Mouse (Mus musculus): ENCODE measurements around the gene Pkp3. TPM values are rescaled to one million over a fixed set of nuclear protein-coding genes. Genes with fewer than 3 reads are reported as not detected.
A peak's percentile ranks its signal among the peaks of the same experiment; 100 is the strongest.

The Pkp3 gene
- polyA plus RNA-seq, 1 experiment from 2014 or later: 14.6 TPM

- 29% methylated on average over 23 of the region's 23 CpGs for WGBS
- peaks cover 32% of the 10 kb centered on the region for H3K27me3 ChIP-seq
- no peak overlapping the region for H3K4me3 ChIP-seq (replicated peaks)
- 0 out of 2 replicates have a peak overlapping the region, but pooled peaks have one; percentile 17 for H3K4me2 ChIP-seq
- H3K4me1 ChIP-seq (replicated peaks): peaks cover 27% of the 10 kb centered on the region
- peaks cover 18% of the 10 kb centered on the region for H3K36me3 ChIP-seq
- H3K27ac ChIP-seq: no peak overlapping the region
- H3K9ac ChIP-seq (replicated peaks): no peak overlapping the region
- H3K9me3 ChIP-seq: no peaks in the 10 kb centered on the region
- no peak for ATAC-seq (ENCODE audit: insufficient number of reproducible peaks, insufficient read depth, low FRiP score, low TSS enrichment, low read depth)
These were observed 5.8 kb upstream of the Pkp3 start for GRCm38 (mm10) chr7:141072017-141072745.

- H3K9me3 ChIP-seq: no peaks in the 10 kb centered on the region
- no peak for ATAC-seq (ENCODE audit: insufficient number of reproducible peaks, insufficient read depth, low FRiP score, low TSS enrichment, low read depth)
- no peak overlapping the region for H3K9ac ChIP-seq (replicated peaks)
- peaks cover 27% of the 10 kb centered on the region for H3K4me1 ChIP-seq (replicated peaks)
- 82% methylated on average over 4 of the region's 4 CpGs for WGBS
- no peak overlapping the region for H3K4me3 ChIP-seq (replicated peaks)
- H3K4me2 ChIP-seq: no peak overlapping the region
- H3K27ac ChIP-seq: no peak overlapping the region
- peaks cover 28% of the 10 kb centered on the region for H3K27me3 ChIP-seq
- peaks cover 2% of the 10 kb centered on the region; the same call in 1 of the 2 replicates for H3K36me3 ChIP-seq
These were observed 4.2 kb upstream of the Pkp3 start for GRCm38 (mm10) chr7:141073782-141074181.

- H3K27ac ChIP-seq: no peak overlapping the region
- no peaks in the 10 kb centered on the region for H3K9me3 ChIP-seq
- H3K9ac ChIP-seq (replicated peaks): no peak overlapping the region
- H3K27me3 ChIP-seq: peaks cover 29% of the 10 kb centered on the region
- no peak for ATAC-seq (ENCODE audit: insufficient number of reproducible peaks, insufficient read depth, low FRiP score, low TSS enrichment, low read depth)
- 72% methylated on average over 4 of the region's 4 CpGs for WGBS
- H3K4me2 ChIP-seq: no peak overlapping the region
- 0 out of 2 replicates have a peak, but pooled peaks cover 10% of the 10 kb centered on the region for H3K4me1 ChIP-seq (replicated peaks)
- H3K4me3 ChIP-seq (replicated peaks): no peak overlapping the region
- no peaks in the 10 kb centered on the region for H3K36me3 ChIP-seq
These were observed 858 bp downstream of the Pkp3 start for GRCm38 (mm10) chr7:141078876-141079275.

GRCm38 (mm10) chr7:141079481-141080449 lies 1.7 kb downstream of the Pkp3 start:
- WGBS: 27% methylated on average over 34 of the region's 34 CpGs
- peak overlapping the region; percentile 22 for H3K4me3 ChIP-seq (replicated peaks)
- no peaks in the 10 kb centered on the region for H3K9me3 ChIP-seq
- H3K4me1 ChIP-seq (replicated peaks): 0 out of 2 replicates have a peak, but pooled peaks cover 10% of the 10 kb centered on the region
- ATAC-seq (ENCODE audit: insufficient number of reproducible peaks, insufficient read depth, low FRiP score, low TSS enrichment, low read depth): no peak
- H3K27me3 ChIP-seq: peaks cover 29% of the 10 kb centered on the region
- peak overlapping the region; percentile 31 for H3K4me2 ChIP-seq
- H3K9ac ChIP-seq (replicated peaks): 0 out of 2 replicates have a peak overlapping the region, but pooled peaks have one; percentile 27
- no peaks in the 10 kb centered on the region for H3K36me3 ChIP-seq
- peak overlapping the region; percentile 13 for H3K27ac ChIP-seq

GRCm38 (mm10) chr7:141087894-141088293 lies 9.9 kb downstream of the Pkp3 start:
- no peaks in the 10 kb centered on the region for H3K9me3 ChIP-seq
- H3K27ac ChIP-seq: no peak overlapping the region
- peak overlapping the region; percentile 43; the same call in 1 of the 2 replicates for H3K4me2 ChIP-seq
- H3K4me3 ChIP-seq (replicated peaks): 0 out of 2 replicates have a peak overlapping the region, but pooled peaks have one; percentile 16
- ATAC-seq (ENCODE audit: insufficient number of reproducible peaks, insufficient read depth, low FRiP score, low TSS enrichment, low read depth): no peak
- peaks cover 59% of the 10 kb centered on the region for H3K27me3 ChIP-seq
- no peaks in the 10 kb centered on the region for H3K36me3 ChIP-seq
- H3K9ac ChIP-seq (replicated peaks): no peak overlapping the region
- 32% methylated on average over 8 of the region's 8 CpGs for WGBS
- H3K4me1 ChIP-seq (replicated peaks): peaks cover 16% of the 10 kb centered on the region

GRCm38 (mm10) chr7:141088473-141088872 lies 10.5 kb downstream of the Pkp3 start:
- H3K27me3 ChIP-seq: peaks cover 64% of the 10 kb centered on the region
- peak overlapping the region; percentile 43 for H3K4me2 ChIP-seq
- 0 out of 2 replicates have a peak overlapping the region, but pooled peaks have one; percentile 12 for H3K9ac ChIP-seq (replicated peaks)

GRCm38 (mm10) chr7:141090228-141090627 lies 12.2 kb downstream of the Pkp3 start:
- no peak for ATAC-seq (ENCODE audit: insufficient number of reproducible peaks, insufficient read depth, low FRiP score, low TSS enrichment, low read depth)
- no peak overlapping the region for H3K27ac ChIP-seq
- H3K27me3 ChIP-seq: peaks cover 66% of the 10 kb centered on the region
- 69% methylated on average over 8 of the region's 8 CpGs for WGBS
- H3K36me3 ChIP-seq: no peaks in the 10 kb centered on the region
- H3K4me3 ChIP-seq (replicated peaks): no peak overlapping the region
- no peak overlapping the region for H3K9ac ChIP-seq (replicated peaks)
- H3K9me3 ChIP-seq: no peaks in the 10 kb centered on the region
- no peak overlapping the region for H3K4me2 ChIP-seq
- H3K4me1 ChIP-seq (replicated peaks): peaks cover 22% of the 10 kb centered on the region

More at GRCm38 (mm10) chr7:141088473-141088872, 10.5 kb downstream of the Pkp3 start:
- Histone ChIP-seq H3K9me3 (no peaks in the 10 kb centered on the region), H3K27ac (no peak overlapping the region), H3K4me1 (replicated peaks) (peaks cover 16% of the 10 kb centered on the region), H3K36me3 (no peaks in the 10 kb centered on the region), H3K4me3 (replicated peaks) (peak overlapping the region; percentile 16; the same call in 1 of the 2 replicates)
- WGBS: 10% methylated on average over 18 of the region's 18 CpGs
- ATAC-seq (ENCODE audit: insufficient number of reproducible peaks, insufficient read depth, low FRiP score, low TSS enrichment, low read depth): no peak

GRCm38 (mm10) chr7:141092051-141092735 lies 14.2 kb downstream of the Pkp3 start:
- no peaks in the 10 kb centered on the region for H3K36me3 ChIP-seq
- 5% methylated on average over 37 of the region's 37 CpGs for WGBS
- peak overlapping the region; percentile 44 for H3K4me2 ChIP-seq
- H3K4me1 ChIP-seq (replicated peaks): peaks cover 22% of the 10 kb centered on the region
- H3K9ac ChIP-seq (replicated peaks): no peak overlapping the region
- ATAC-seq (ENCODE audit: insufficient number of reproducible peaks, insufficient read depth, low FRiP score, low TSS enrichment, low read depth): peak; percentile 75
- H3K4me3 ChIP-seq (replicated peaks): peak overlapping the region; percentile 9
- H3K27me3 ChIP-seq: peaks cover 68% of the 10 kb centered on the region
- H3K9me3 ChIP-seq: no peaks in the 10 kb centered on the region
- no peak overlapping the region for H3K27ac ChIP-seq

GRCm38 (mm10) chr7:141093950-141094349 lies 15.9 kb downstream of the Pkp3 start:
- WGBS: 82% methylated on average over 6 of the region's 6 CpGs
- H3K4me2 ChIP-seq: no peak overlapping the region
- H3K27me3 ChIP-seq: peaks cover 68% of the 10 kb centered on the region
- no peak overlapping the region for H3K4me3 ChIP-seq (replicated peaks)
- H3K9ac ChIP-seq (replicated peaks): no peak overlapping the region
- H3K36me3 ChIP-seq: no peaks in the 10 kb centered on the region
- H3K9me3 ChIP-seq: no peaks in the 10 kb centered on the region
- no peak overlapping the region for H3K27ac ChIP-seq
- no peak for ATAC-seq (ENCODE audit: insufficient number of reproducible peaks, insufficient read depth, low FRiP score, low TSS enrichment, low read depth)
- H3K4me1 ChIP-seq (replicated peaks): peaks cover 9% of the 10 kb centered on the region; the same call in 1 of the 2 replicates

- no peak overlapping the region for H3K9ac ChIP-seq (replicated peaks)
- WGBS: 57% methylated on average over 15 of the region's 15 CpGs
These were observed 16.6 kb downstream of the Pkp3 start for GRCm38 (mm10) chr7:141094487-141095205.

More at GRCm38 (mm10) chr7:141094487-141095205, 16.6 kb downstream of the Pkp3 start:
- Histone ChIP-seq H3K36me3 (no peaks in the 10 kb centered on the region), H3K4me1 (replicated peaks) (peaks cover 13% of the 10 kb centered on the region; the same call in 1 of the 2 replicates), H3K4me3 (replicated peaks) (no peak overlapping the region), H3K9me3 (no peaks in the 10 kb centered on the region), H3K27me3 (peaks cover 68% of the 10 kb centered on the region), H3K27ac (no peak overlapping the region), H3K4me2 (no peak overlapping the region)
- no peak for ATAC-seq (ENCODE audit: insufficient number of reproducible peaks, insufficient read depth, low FRiP score, low TSS enrichment, low read depth)

Measured in limb, embryonic 12.5 days (tissue).